Mouse (Mus musculus) adrenal gland, adult 8-10 months (tissue): ENCODE results near the gene A130010J15Rik. TPM values are rescaled to one million over a fixed set of nuclear protein-coding genes. Genes with fewer than 3 reads are reported as not detected.
A peak's percentile ranks its signal among the peaks of the same experiment; 100 is the strongest.

Experiments used
- DNase-seq: peaks from one replicate; pipeline ENCODE4 v3.0.0; 2022
- total RNA-seq, 4 experiments: library from RNA; stranded (reverse); gene quantifications; 2 replicates each; pipeline ENCODE4 v1.2.4; 2022

Gene A130010J15Rik
- 1 to 10 TPM; 2.2 to 3.2 (median 3.0) TPM for total RNA-seq

DNA sequence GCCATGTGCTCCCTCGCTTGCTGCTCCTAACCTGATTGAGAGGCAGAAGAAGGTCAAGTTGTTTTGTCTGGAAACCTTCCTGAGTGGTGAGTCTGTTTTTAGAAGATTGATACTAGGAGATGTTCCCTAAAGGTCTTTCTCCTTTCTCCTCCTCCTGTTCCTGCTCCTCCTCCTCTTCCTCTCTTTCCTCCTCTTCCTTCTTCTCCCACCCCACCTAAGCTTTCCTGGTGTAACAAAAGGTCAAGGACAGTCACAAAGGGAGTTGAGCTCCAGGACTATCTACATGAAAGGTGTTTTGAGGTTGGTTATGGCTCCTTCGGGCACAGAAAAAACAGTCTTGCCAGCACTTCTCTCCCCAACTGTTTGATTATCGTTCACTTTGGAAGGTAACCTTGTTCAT is at the start of gene A130010J15Rik:
TSS of gene A130010J15Rik (plus strand) at position 301 of the 400 bp plus-strand sequence.
- no peak for DNase-seq

DNA sequence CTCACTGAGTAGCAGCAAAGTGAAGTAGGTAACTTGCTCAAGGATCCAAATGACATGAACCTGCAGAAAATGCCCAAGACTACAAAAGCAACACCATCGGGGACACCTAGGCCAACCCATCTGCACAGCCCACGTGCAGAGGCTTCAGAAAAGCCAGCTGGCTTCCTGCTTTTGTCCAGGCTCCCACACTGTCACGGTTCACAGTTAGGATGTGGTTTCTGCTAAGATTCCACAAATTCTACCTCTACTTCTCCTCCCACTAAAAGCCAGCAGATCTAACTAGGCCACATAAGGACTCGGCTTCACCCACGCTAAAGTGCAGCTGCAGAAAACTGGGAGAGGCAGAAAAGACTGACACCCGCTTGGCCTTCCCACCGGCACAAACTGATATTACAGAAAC is 45.1 kb upstream of the A130010J15Rik start:
- DNase-seq, result no peak

DNA sequence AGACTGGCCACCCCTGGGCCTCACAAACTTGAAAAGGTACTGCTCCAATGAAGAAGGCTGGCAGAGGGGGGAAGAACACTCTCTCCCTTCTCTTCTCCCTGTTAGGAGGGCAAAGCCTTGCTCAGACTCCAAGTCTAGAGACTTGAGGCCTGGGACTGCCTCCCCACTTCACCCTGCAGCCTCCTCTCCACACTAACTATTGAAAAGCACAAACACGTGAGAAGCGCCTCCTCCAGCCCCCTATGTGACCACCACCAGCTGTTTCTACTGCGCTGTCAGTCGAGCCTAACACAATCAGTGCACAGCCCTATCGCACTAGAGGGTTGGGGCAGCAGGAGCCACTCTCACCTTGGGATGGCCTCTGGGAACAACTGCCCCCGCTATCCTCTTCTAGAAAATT is 44.6 kb upstream of the A130010J15Rik start:
- no peak for DNase-seq

DNA sequence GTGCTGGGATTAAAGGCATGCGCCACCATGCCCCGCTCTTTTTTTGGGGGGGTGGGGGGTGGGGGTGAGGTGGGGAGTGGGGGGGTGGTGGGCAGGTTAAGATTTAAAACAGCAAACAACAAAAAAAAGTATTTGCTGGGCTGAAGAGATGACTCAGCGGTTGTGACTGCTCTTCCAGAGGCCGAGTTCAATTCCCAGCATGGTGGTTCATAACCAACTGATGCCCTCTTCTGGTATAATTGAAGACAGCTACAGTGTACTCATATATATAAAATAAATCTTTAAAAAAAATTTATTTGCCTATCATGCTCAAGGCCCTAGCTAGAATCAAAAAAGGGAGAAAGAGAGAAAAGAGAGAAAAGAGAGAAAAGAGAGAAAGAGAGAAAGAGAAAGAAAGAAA is 42.0 kb upstream of the A130010J15Rik start:
- no peak for DNase-seq

DNA sequence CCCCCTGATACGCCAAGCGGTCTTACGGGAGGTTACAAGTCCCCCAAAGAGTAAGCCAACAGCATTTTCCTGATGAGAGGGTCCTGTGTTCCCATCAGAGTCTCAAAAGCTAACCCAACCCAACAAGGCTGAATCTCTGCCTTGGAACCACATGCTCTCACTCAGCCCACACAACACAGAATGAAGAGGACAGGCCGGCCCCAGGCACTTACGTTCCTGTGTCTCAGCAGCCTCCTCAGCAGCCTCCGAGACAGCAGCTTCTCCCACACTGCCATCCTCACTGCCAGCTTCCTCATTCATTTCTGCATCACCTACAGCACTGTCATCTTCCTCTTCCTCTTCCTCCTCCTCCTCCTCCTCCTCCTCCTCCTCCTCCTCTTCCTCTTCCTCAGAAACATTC is 39.8 kb upstream of the A130010J15Rik start:
- DNase-seq, result no peak

DNA sequence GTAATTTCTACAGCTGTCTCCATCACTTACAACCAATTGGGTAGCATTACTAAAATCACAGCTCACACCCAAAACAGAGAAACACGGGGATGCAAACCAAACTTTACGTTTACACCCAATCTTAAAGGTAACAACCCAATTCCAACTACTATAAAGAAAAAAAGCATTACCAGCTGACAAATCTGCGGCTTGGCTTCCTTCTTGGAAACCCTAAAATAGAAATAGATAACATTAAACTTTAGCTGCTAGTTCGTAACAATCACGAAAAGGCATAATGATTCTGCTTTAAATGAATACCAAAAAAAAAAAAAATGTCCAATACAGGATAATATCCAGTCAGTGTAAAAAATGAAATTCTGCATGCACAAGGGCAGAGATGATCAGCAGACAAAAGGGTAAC is 38.5 kb upstream of the A130010J15Rik start:
- no peak for DNase-seq

DNA sequence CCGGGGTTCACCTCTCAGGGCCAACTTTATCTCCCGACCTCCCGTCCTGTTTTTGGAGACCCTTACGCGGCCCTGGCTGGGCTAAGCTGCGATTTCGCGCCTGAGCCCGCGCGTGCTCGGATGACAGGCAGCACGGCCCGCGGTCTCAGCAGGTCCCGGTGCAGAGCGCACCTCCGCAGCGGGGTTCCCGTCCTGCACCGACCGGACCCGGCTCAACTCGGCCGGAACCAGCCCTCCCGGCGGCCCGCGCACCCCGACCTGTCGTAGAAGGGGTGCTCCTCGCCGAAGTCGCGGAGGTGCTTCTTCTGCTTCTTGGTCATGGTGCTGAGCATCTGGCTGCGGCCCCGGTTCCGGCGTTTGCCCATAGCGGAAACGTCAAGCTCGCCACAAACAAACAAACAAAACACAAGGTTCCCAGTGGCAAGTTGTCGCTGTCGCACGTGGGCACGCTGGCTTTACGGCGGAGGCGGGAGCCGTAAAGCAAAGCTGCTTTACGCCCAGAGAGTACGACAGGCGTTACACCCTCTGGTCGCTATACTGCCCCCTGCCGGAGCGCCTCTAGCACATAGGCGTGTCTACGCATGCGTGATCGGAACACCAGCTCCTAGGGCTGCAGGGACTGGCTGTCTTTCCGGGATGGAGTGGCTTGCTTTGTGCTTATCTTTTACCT is 37.9 kb upstream of the A130010J15Rik start, which contains the start of gene Diexf:
TSS of gene Diexf (minus strand) at position 487 of the 670 bp plus-strand sequence.
- DNase-seq, result peak; percentile 92

DNA sequence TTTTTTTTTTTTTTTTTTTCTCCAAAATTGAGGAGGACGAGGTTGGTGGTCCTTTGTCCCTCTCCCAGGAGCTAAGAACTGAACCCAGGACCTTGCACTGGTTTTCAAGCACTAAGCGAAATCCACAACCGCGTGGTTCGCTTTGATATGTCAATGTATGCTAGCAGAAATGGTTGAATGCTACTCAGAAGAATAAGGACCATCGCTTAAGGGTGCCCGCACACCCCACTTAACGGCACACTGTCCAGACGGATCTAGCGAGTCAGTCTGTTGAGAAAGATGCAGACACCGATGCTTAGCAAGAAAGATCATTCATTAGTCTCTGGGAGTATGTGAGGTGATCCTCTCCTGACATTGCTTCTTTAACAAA is 37.4 kb upstream of the A130010J15Rik start:
- no peak for DNase-seq

DNA sequence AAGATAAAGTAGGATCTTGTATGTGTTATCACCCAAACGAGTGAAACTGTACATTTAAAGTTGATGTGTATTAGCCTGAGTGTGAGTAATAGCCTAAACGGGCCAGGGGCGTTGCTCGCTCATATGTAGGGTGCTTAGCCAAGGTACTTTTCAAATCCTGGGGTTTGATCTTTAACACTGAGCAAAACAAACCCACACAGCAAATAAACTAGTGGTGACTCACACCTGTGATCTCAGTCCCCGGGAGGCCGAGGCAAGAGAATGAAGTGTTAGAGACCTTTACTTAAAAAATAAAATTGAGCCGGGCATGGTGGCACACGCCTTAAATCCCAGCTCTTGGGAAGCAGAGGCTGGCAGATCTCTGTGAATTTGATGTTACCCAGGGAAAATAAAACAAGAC is 37.0 kb upstream of the A130010J15Rik start:
- DNase-seq, result no peak

DNA sequence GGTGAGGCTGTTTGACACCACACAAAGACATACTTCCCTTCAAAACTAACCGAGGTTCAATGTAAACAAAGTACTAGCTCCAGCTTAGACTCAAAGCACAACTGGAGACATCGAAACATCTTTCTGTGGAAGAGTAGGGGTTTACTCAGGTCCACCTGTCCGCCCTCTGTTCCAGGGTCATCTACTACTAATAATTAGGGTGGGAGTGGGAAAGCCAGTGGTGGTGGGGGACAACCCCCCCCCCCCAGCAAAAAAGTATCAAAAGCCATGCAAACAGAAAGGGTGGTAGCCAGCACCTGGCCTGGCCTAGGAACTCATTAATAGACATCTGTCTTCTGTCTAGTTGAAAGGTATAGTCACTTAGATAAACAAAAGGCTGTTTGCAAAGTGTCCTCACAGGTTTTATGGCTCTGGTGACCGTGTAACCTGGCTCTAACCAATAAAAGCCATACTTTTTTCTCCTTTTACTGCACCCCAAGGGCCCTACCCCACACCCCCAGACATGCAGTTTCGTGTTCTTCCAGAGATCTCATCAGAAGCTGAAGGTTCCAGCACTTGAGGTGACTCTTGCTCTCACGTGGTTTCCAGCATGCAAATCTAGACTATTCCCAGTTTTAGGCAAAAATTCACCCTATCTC is 36.4 kb upstream of the A130010J15Rik start:
- DNase-seq, result no peak

DNA sequence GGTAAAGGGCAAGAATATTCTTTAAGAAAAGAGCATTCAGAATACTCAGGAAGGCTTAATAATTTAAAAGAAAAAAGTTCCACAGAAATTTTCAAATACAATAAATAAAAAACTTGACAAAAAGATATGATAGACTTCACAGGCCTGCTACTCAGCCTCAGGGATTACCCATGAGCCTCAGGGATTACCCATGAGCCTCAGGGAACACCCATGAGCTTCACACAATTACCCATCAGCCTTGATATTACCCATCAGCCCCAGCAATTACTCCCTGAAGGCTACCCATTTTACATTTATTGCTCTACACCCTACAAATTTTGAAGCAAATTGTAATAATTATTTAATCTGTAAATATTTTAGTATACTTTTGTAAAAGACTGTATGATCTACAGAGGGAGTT is 35.5 kb upstream of the A130010J15Rik start:
- DNase-seq, result no peak

DNA sequence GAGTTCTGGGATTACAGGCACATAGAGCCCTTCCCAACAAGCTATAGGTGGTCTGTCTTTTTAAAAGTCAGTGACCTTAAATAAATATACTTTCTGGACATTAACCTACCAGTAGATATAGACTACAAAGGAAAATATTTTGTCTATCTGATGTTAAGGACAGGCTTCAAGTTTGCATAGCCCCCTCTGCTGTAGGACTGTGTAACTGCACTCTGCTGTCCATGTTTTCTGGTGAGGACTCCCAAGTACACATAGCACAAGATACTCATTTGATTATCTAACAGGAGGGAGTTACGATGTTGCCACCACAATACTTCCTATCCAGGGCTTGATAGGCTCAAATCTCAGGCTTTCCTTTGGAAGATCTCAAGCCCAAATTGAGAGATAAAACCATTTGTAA is 34.1 kb upstream of the A130010J15Rik start:
- no peak for DNase-seq

DNA sequence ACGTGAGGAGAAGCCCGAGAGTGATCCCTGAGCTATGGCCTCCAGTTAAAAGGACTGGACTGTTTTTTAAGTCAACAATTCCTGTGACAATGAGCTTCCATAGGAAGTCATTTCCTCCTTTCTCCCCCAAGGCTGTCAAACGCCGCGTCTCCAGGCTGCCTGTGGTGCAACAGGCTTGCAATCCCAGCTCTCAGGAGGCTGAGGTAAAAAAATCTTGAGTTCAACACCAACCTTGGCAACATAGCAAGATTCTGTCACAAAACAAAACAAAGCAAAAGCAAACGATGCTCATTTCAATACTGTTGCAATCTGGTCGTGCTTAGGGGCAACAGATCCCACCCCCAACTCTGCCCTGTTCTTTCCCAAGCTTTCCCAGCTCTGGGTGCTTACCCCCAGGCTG is 29.8 kb upstream of the A130010J15Rik start:
- no peak for DNase-seq

DNA sequence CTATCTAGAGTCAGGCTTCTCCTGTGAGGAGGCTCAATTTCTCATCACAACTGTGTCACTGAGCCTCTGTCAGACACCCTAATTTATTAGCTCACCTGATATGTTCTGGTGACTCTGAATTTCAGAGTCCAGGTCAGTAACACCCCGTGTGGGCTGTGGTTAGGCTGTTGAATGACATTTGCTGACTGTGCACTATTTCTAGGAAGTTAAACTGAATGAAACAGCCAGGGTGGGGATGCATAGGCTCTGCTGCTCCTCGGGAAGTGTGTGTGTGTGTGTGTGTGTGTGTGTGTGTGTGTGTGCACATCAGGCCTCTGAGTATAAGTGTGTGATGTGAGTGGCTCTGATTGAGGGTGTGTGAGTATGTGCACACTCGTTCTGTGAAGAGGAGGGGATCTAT is 29.2 kb upstream of the A130010J15Rik start:
- no peak for DNase-seq

DNA sequence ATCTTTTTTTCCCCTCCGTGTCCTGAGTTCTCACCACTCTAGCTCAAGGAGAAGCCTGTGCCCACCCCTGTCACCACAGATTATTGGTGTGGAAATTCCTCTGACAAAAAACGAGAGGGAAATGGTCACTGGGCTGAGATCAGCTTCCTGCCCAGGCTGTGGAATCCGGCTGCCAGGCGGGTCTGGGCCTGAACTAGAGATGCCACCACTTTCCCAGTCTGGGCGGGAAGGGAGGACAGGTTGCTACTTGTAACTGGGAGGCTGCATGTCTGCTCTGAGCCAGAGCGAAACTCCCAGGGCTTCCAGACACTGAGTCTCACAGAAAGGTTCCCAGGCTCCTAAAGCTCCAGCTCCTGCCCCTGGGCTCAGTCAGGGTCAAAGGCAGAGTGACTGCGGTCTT is 26.7 kb upstream of the A130010J15Rik start:
- no peak for DNase-seq

DNA sequence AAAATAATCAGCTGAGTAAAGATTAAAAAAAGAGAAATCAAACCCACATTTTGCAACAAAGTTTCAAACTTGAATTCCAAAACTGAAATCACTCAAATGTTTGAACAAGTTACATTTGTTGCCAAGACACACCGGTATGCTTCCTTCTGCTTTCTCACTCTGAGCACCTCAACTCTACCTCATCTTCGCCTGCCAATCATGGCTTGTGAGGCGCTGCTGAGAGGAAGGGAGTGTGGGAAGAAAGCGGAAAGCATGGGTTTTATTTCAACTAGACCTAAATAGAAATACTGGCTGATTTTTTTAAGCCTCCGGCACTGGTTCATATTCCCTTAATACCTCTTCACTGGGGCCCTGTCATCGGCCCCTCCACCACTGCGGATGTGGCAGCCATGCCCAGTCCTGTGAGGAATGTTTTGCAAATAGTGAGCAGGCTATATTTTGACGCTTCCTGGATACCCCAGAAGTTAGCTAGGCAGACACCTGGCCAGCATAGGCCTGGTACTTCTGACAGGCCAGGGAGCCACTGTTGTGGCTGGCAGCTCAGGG is 25.3 kb upstream of the A130010J15Rik start:
- no peak for DNase-seq

DNA sequence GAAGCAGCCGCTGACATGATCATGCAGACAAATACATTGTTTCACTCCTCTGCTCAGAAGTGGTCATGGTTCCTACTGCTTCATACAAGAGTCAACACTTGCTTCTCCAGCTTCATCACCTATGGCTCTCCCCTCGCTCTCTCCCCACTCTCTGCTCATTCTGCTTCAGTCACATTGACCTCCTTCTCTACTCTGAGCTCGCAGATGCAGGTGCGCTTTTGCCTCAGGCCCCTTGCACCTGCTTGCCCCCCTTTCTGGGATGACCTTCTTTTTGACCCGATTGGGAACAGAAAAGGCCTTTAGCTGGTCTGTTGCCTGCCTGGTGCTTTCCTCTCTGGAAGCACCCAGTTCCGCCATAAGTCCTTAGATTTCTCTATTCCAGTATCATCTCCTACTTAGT is 23.3 kb upstream of the A130010J15Rik start:
- no peak for DNase-seq

DNA sequence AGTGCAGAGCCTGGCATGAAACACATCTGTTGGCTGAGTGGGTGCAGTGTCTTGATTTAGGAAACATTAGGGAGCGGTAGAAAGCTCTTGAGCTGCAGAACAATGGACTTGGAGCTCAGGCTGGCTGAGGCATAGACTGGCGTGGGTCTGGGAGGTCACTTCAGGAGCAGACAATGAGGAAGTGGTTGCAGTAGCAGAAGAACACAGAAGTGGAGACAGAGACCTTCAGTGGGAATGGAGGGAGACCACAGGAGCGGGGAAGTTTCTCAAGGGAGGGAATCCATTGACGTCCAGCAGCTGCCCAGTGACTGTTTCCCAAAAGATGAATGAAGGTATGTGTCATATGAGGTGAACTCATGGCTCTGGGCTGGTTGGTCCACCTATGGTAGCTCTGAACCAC is 22.7 kb upstream of the A130010J15Rik start:
- no peak for DNase-seq

DNA sequence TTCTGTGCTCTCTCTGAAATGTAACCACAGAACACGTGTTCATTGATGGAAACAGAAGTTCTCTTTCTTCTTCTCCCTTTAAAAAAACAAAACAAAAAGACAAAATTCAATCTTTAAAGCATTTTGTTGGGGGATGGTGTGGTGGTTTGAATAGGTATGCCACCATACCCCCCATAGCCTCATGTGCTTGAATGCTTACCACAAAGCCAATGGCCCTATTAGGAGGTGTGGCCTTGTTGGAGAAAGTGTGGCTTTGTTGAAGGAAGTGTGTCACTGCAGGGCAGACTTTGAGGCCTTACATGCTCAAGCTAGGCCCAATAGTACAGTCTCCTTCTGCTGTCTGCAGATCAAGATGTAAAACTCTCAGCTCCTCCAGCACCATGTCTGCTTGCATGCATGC is 21.4 kb upstream of the A130010J15Rik start:
- no peak for DNase-seq

DNA sequence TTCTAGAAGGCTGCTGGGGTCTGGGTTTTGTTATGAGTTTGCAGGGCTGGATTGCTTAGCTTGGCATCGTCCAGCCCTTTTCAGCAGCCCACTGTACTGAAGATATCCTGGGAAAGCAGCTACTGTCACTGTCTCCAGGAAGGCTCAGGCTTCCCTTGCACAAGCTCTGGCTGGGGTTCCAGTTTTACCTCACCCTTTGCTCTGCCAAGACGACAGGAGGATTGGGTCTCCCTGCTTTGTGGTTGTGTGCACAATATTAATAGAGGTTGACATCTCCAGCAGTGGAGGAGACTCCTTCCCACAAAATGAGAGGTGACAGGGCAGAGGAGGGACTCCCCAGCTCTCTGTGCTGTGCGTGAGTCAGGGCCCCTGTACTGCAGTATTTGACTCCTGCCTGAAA is 18.6 kb upstream of the A130010J15Rik start:
- no peak for DNase-seq

DNA sequence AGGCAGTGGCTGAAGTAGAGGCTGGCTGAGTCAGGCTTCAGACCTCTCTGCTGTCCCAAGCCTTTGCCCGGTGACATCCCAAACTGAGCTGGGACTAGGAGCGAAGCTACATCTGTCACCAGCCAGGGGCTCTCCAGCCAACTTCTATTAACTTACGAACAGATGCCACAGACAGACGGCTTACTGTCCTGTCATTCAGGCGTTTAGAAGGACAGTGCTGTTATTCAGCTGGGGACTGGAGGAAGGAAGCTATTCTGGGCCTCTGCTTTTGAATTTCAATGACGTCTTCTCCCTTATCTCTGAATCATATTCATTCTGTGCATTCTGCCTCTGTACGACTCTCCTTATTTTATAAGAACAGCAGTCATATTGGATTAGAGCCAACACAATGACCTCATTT is 16.7 kb upstream of the A130010J15Rik start:
- no peak for DNase-seq

DNA sequence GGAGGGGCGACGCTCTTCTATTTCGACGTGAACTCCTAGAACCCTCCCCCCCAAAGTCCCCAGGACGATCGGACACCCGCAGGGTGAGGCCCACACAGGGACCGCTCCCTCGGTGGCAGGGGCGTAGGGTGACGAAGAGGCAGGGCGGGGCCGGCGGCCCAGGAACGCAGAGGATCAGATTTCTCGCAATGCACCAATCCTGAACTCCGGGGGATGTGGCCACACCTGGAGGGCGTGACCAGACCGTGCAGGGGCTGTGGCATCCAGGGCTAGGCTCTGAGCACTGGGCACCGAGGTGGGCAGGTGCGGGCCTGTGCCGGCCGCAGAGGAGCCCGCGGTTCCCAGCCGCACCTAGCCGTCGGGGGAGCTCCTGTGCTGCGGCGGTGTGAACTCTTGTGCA is 15.0 kb upstream of the A130010J15Rik start, which contains the start of gene Irf6:
TSS of gene Irf6 (plus strand) at position 240 of the 400 bp plus-strand sequence.
- peak; percentile 64 for DNase-seq

DNA sequence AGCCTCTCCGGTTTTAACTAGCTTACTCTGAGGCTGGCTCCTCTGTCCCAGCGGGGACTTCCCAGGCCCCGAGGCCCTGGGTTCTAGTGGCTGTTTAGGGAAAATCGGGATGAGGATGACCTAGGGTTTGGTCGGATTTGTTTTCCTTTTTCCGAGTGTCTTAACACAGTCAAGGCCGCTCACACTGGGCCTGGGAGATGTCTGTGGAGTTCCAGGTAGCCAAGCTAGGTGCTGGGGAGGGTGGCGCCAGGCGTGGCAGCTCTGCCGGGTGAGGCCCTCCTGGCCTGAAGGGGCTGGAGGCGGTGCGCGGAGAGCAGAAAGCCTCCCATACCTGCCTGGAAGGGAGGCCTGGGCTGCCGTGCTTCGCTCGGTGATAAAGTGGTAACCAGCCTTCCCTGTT is 14.3 kb upstream of the A130010J15Rik start:
- DNase-seq, result no peak
